Mouse (Mus musculus) cerebellum, postnatal 4 days (tissue): ENCODE measurements around the gene Tbc1d5.

ENCODE experiments used
- DNase-seq, 2 experiments: peaks; one replicate each; pipeline ENCODE4 v3.0.0; 2022; ENCODE audit warnings: low spot score in 2 of 2, mixed read lengths in 1 of 2

The Tbc1d5 gene

GRCm38 (mm10) chr17:51043869-51044268, 135.3 kb downstream of the Tbc1d5 start:
- no peak for DNase-seq

GRCm38 (mm10) chr17:51040861-51041260, 138.3 kb downstream of the Tbc1d5 start:
- no peak for DNase-seq

- DNase-seq: no peak
Measured at GRCm38 (mm10) chr17:51023227-51023626, 155.9 kb downstream of the Tbc1d5 start.

- DNase-seq: no peak
Measured at GRCm38 (mm10) chr17:51016384-51016783, 162.8 kb downstream of the Tbc1d5 start.

- no peak for DNase-seq
Measured at GRCm38 (mm10) chr17:51013908-51014307, 165.2 kb downstream of the Tbc1d5 start.

- DNase-seq: no peak
Measured at GRCm38 (mm10) chr17:51003179-51003578, 176.0 kb downstream of the Tbc1d5 start.

GRCm38 (mm10) chr17:50998216-50998615, 180.9 kb downstream of the Tbc1d5 start:
- no peak for DNase-seq

- no peak for DNase-seq
Measured at GRCm38 (mm10) chr17:50993294-50993993, 185.7 kb downstream of the Tbc1d5 start.

GRCm38 (mm10) chr17:50990770-50991405, 188.3 kb downstream of the Tbc1d5 start:
- no peak for DNase-seq

GRCm38 (mm10) chr17:50987935-50988334, 191.2 kb downstream of the Tbc1d5 start:
- DNase-seq: no peak

GRCm38 (mm10) chr17:50981933-50982332, 197.2 kb downstream of the Tbc1d5 start:
- no peak for DNase-seq

GRCm38 (mm10) chr17:50972142-50972541, 207.0 kb downstream of the Tbc1d5 start:
- DNase-seq: no peak

- DNase-seq: no peak
Measured at GRCm38 (mm10) chr17:50966147-50966546, 213.0 kb downstream of the Tbc1d5 start.

GRCm38 (mm10) chr17:50954313-50954712, 224.8 kb downstream of the Tbc1d5 start:
- no peak for DNase-seq

- no peak for DNase-seq
Measured at GRCm38 (mm10) chr17:50922308-50922707, 256.8 kb downstream of the Tbc1d5 start.

GRCm38 (mm10) chr17:50915216-50915615, 263.9 kb downstream of the Tbc1d5 start:
- no peak for DNase-seq

GRCm38 (mm10) chr17:50908568-50909335, 270.4 kb downstream of the Tbc1d5 start:
- DNase-seq: no peak

- DNase-seq: no peak
Measured at GRCm38 (mm10) chr17:50908160-50908559, 271.0 kb downstream of the Tbc1d5 start.

- DNase-seq: no peak
Measured at GRCm38 (mm10) chr17:50906630-50907029, 272.5 kb downstream of the Tbc1d5 start.

GRCm38 (mm10) chr17:50904463-50904862, 274.7 kb downstream of the Tbc1d5 start:
- no peak for DNase-seq

- no peak for DNase-seq
Measured at GRCm38 (mm10) chr17:50897867-50898266, 281.3 kb downstream of the Tbc1d5 start.

- DNase-seq: no peak
Measured at GRCm38 (mm10) chr17:50889475-50889874, 289.7 kb downstream of the Tbc1d5 start.

- DNase-seq: no peak
Measured at GRCm38 (mm10) chr17:50879910-50880309, 299.2 kb downstream of the Tbc1d5 start.
